Mouse (Mus musculus) layer of hippocampus, adult 2 months (tissue): ENCODE measurements around the gene Lrrc1. TPM values are rescaled to one million over a fixed set of nuclear protein-coding genes. Genes with fewer than 3 reads are reported as not detected.

Experiments used
- DNase-seq, 2 experiments: peaks; one replicate each; pipeline ENCODE4 v3.0.0; 2022; ENCODE audit warnings: low spot score in 2 of 2
- H3K27ac ChIP-seq: fragments of 200-600 bp; 2 replicates; pipeline ENCODE4 v1.8.1; 2022
- H3K4me3 ChIP-seq: fragments of 200-600 bp; 2 replicates; pipeline ENCODE4 v1.8.1; 2022; ENCODE audit warnings: mild to moderate bottlenecking
- CTCF ChIP-seq: fragments of 200-600 bp; conservative IDR thresholded peaks from 2 replicates; pipeline ENCODE4 v1.8.1; 2022; ENCODE audit warnings: antibody characterized with exemption, mild to moderate bottlenecking, moderate library complexity
- total RNA-seq, 2 experiments: library from RNA; stranded (reverse); gene quantifications; 2 replicates each; pipeline ENCODE4 v1.2.3; 2021

Lrrc1 gene
- total RNA-seq, 2 experiments from 2014 or later = 8.4 to 9.1 TPM

- no peak for TF ChIP-seq CTCF
- no peak for DNase-seq
- Histone ChIP-seq H3K27ac (no peak overlapping the region), H3K4me3 (no peak overlapping the region)
These were observed 128.2 kb downstream of the Lrrc1 start for GRCm38 (mm10) chr9:77416486-77416885.

DNA sequence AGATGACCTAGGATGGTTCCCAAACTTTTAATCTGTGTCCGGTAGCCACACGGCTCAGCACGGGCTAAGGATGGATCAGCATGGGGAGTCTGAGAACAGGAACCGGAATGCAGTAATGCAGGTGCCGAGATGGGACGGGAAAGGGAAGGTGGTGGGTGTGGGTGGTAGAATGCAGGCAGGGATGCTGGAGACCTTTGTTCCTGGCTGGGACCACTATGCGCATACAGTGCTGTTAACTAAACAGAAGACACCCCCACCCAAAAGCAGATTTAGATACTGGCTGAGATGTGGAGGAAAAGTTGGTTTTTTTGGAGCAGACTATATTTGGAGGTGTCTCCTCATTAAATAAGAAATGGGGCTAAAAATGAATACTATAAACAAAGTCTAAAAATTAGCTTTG, 128.7 kb downstream of the Lrrc1 start:
- no peak for DNase-seq
- no peak overlapping the region for H3K27ac ChIP-seq

GRCm38 (mm10) chr9:77411830-77412425, 132.7 kb downstream of the Lrrc1 start:
- Histone ChIP-seq H3K4me3 (no peak overlapping the region), H3K27ac (no peak overlapping the region)
- no peak for DNase-seq
- no peak for TF ChIP-seq CTCF

More for the DNA sequence above, 128.7 kb downstream of the Lrrc1 start:
- no peak overlapping the region for H3K4me3 ChIP-seq
- TF ChIP-seq CTCF = no peak

- Histone ChIP-seq H3K27ac (no peak overlapping the region), H3K4me3 (no peak overlapping the region)
- TF ChIP-seq CTCF = no peak
- no peak for DNase-seq
These were observed 133.7 kb downstream of the Lrrc1 start for GRCm38 (mm10) chr9:77410968-77411367.

GRCm38 (mm10) chr9:77410524-77410923, 134.1 kb downstream of the Lrrc1 start:
- H3K27ac ChIP-seq = no peak overlapping the region

DNA sequence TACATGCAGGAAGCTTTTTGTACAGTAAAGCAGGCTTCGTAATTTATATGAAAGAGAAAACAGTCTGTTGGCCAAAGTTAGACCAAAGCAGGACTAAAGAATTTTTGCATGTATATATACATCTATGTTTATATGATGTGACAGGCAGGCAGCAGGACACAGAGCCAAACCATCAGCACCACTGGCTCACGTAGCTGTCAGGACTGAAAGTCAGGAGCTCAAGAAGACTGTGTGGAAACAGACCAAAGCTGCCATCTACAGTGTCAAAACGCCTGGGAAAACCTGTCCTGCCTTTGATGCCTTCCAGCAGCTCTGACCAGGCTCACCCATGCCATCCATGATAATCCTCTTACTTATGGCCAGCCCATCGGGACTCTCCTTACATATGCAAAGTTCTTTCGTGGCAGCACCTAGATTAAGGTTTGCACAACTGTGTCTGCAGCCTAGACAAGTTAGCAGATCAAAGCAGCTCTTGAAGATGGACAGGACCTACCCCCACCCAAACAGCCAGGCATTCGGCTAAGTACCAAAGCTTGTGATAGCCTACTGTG, 136.5 kb downstream of the Lrrc1 start:
- no peak for TF ChIP-seq CTCF
- Histone ChIP-seq H3K27ac (no peak overlapping the region), H3K4me3 (no peak overlapping the region)
- DNase-seq = no peak

More at GRCm38 (mm10) chr9:77410524-77410923, 134.1 kb downstream of the Lrrc1 start:
- DNase-seq = no peak
- no peak for TF ChIP-seq CTCF
- no peak overlapping the region for H3K4me3 ChIP-seq

DNA sequence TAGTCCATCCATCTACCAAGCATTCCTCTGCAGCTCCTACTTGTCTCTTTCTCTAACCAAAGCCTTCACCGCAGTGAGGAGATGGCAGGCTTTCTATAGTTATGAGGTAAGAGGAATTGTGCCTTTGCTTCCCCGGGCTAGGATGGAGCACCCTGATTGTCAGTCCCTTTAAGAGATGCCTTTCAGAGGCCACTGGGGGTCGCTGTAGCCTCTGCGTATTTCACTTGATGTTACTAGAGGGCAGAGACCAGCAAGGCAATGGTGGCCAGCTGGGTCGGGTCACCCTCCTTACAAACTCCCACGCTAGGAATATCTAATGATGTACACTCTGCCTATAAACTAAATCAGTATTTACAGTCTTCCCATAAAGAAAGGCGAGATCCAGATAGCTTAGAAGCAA, 137.8 kb downstream of the Lrrc1 start:
- Histone ChIP-seq H3K27ac (no peak overlapping the region), H3K4me3 (no peak overlapping the region)
- peak in 1 of 2 experiments; percentile 25 for DNase-seq
- TF ChIP-seq CTCF = peak; percentile 66

GRCm38 (mm10) chr9:77404458-77404857, 140.2 kb downstream of the Lrrc1 start:
- no peak overlapping the region for H3K4me3 ChIP-seq
- no peak for DNase-seq
- H3K27ac ChIP-seq = no peak overlapping the region
- no peak for TF ChIP-seq CTCF

- no peak for TF ChIP-seq CTCF
- Histone ChIP-seq H3K4me3 (no peak overlapping the region), H3K27ac (no peak overlapping the region)
- no peak for DNase-seq
These were observed 140.7 kb downstream of the Lrrc1 start for GRCm38 (mm10) chr9:77403961-77404360.

GRCm38 (mm10) chr9:77402971-77403370, 141.7 kb downstream of the Lrrc1 start:
- H3K4me3 ChIP-seq = no peak overlapping the region
- no peak for DNase-seq
- TF ChIP-seq CTCF = no peak
- H3K27ac ChIP-seq = no peak overlapping the region

DNA sequence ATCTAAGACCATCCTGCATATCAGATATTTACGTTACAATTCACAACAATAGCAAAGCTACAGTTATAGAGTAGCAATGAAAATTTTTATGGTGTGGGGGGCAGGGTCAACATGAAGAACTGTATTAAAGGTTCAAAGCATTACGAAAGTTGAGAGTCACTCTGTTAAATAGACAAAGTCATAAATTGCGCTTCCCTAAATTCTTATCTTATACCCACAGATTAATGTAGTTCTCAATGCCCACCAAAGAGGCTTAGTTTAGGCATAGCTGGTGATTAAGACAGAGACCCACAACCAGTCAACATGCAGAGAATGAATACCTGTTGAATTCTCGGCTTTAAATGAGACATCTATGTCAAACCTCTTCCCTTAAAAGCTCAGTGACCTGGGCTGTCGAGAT, 144.9 kb downstream of the Lrrc1 start:
- H3K27ac ChIP-seq = no peak overlapping the region
- H3K4me3 ChIP-seq = no peak overlapping the region
- TF ChIP-seq CTCF = no peak
- no peak for DNase-seq

DNA sequence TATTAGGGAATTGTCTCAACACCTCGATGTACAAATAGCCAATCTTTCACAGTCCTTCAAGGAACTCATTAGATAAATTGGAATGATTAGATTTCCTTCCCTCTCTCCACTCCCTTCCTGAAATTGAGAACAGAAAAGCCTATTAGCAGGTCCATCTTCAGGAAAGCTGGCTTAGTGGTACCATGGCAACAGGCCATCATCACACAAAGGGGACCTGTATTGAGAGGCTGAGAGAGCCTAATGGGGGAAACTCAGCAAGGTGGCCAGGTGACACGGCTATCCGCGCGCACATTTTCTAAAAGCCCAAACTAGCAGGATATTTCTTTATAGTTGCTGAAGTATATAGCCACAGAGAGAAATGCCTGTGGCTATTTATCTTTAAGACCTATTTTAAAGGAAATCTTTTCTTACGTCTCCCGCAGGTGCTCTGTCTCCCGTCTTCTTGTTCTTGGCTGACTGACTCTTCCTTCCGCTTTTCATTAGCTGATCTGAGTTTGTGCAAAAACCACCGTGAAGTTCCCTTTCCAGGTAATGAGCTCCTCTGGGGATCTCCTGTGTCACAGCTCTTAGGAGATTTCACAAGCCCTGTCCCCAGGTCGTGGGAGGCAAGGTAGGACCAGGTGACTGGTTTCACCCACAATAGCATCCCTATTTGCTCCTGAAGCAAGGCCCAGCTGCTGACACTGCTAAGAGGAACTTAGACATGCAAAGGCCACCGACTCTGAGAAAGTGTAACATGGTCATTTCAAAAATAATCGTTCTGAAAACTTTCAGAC, 145.6 kb downstream of the Lrrc1 start:
- no peak for TF ChIP-seq CTCF
- no peak for DNase-seq
- no peak overlapping the region for H3K4me3 ChIP-seq
- no peak overlapping the region for H3K27ac ChIP-seq

DNA sequence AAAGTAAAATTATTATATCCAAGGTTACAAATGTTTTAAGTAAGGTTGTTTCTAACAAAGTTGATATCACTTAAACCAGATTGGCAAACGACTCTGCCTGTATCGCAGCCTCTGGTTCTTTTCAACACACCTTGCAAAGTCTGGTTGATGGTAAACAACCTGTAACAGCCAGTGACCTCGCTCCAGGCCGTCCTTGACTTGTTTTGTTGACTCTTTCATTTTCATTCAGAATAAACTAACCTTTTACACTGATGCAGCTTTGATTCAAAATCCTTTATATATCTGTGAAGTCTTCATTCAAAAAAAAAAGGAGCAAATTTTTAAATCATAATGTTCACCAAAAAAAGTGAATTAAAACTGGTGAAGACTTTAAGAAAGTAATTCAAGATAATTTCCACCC, 147.6 kb downstream of the Lrrc1 start:
- Histone ChIP-seq H3K27ac (no peak overlapping the region), H3K4me3 (no peak overlapping the region)
- DNase-seq = no peak
- no peak for TF ChIP-seq CTCF

GRCm38 (mm10) chr9:77391248-77391647, 153.4 kb downstream of the Lrrc1 start:
- H3K27ac ChIP-seq = no peak overlapping the region

More at GRCm38 (mm10) chr9:77391248-77391647, 153.4 kb downstream of the Lrrc1 start:
- TF ChIP-seq CTCF = no peak
- no peak for DNase-seq
- no peak overlapping the region for H3K4me3 ChIP-seq
